Mouse (Mus musculus): ENCODE data around the gene Gm10837.
A peak's percentile ranks its signal among the peaks of the same experiment; 100 is the strongest.

The Gm10837 gene

DNA sequence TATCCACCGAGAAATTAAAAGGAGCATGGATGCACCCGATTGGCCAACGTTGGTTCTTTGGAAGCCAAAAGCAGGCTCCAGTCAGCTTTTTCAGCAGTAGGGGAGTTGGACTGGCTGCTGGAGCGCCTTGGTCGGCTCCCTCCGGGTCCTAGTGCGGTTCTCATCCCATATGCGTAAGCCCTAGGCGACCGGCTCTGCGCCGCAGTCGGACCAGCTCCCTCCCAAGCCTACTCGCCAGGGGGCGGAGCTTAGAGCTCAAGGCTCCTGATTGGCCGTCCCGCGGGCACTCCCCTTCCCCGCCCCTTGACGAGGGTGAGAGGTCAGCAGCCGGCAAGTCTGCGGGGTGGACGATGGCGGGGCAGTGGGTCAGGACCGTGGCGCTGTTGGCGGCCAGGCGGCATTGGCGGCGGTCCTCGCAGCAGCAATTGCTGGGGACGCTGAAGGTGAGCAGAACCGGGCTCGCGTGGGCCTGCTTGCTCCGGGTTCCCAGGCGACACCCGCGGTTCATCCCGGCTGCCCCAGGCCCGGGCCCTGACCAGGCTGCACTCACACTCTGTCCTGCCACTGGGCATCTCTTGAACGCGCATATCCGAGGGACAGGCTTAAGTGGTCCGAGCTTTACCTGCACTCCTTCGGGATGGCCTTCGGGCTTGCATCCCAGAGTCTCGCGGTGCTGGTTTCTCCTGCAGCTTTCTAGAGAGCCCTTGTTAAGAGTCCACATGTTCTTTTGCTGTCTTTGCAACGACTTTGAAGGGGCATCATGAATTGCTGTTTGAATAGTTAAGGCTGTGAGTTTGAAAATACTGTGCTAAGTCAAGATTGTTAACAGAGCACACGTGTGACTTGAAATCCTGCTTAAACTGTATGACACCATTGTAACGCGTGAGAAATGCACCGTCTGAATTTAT lies 43.9 kb downstream of the Gm10837 start, which contains the start of gene Pcca:
TSS of gene Pcca (plus strand) at position 308 of the 908 bp plus-strand sequence.
- peak; percentile 56; the same call in 1 of the 2 replicates for TF ChIP-seq GATA4 (IDR thresholded peaks at IDR 0.05; ENCODE audit: insufficient replicate concordance, low read length)

DNA sequence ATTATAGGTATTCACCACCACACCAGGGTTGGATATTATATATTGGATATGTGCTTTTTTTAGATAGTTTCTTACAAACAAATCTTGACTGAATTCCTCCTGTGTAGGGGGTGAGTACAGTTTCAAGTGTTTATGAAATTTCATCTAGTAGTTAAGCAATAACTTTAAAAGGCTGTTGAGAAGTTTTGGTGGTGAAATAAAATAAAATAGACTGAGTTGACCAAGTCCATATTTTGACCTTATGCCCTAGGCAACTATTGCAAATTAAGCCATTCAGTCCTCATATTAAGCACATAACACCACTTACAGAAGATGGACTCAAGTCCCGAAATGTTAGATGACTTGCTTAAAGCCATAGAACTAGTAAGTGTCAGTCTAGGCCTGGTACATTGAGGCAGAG lies 45.6 kb downstream of the Gm10837 start:
- TF ChIP-seq GATA4 (IDR thresholded peaks at IDR 0.05; ENCODE audit: insufficient replicate concordance, low read length), result no peak

Data from liver, adult (tissue).